Mouse (Mus musculus) naive thymus-derived CD4-positive, alpha-beta T cell, adult 2 months (primary cell): ENCODE data around the gene Iqcm.
"Not testable (repeated sequence)": the region's sequence is repeated elsewhere in the genome, so short reads cannot be mapped to it uniquely, and the experiment has no call there.

ENCODE experiments used
- DNase-seq: peaks from one replicate; pipeline ENCODE4 v3.0.0-alpha.2; 2011; ENCODE audit warnings: low read depth

The Iqcm gene

GRCm38 (mm10) chr8:75448394-75448793, at the start of gene Iqcm:
Iqcm (plus strand) TSS chr8:75448694.
- no peak for DNase-seq

DNA sequence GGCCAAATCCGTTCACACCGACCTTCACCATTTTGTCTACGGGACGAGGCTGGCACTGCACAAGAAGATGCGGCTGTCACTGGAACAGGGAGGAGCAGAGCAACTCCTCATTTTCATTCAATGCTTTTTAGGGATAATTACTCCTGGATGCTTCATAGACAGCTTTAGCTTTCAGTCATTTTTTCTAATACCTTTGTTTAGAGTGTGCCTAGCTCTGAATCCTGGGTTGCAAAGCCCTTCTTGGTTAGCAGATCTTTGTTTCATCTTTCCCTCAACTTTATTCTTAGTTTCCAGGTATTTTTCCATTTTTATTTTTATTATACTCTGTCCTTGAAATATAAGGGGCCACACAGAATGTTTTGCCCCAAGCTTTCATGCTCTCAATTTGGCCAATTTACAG, 42.0 kb upstream of the Iqcm start, which contains the start of gene Gm10358:
TSS of gene Gm10358 (minus strand) at position 101 of the 400 bp plus-strand sequence.
- no peak for DNase-seq

GRCm38 (mm10) chr8:75415696-75416095, 32.8 kb upstream of the Iqcm start:
- DNase-seq = not testable (repeated sequence)

DNA sequence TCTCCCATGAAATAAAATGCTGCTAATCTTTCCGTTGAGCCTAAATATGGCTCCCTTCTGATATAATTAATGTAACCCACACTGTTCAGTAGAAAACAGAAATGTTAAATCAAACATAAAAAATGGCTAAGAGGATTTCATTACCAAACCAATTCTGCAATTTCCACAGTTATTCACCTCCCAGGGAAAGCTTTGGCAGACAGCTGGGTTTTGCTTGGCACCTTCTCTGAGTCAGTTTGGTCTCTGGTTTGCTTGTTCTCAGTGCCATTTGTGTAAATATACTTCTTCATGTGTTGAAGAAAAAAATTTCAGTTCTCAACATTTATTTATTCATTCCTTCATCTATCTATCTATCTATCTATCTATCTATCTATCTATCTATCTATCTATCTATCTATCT, 28.3 kb downstream of the Iqcm start:
- DNase-seq = no peak

- no peak for DNase-seq
These were observed 40.7 kb downstream of the Iqcm start for GRCm38 (mm10) chr8:75489035-75489678.

- DNase-seq = no peak
These were observed 60.8 kb downstream of the Iqcm start for GRCm38 (mm10) chr8:75509299-75509698.

- DNase-seq = no peak
These were observed 65.3 kb downstream of the Iqcm start for GRCm38 (mm10) chr8:75513786-75514185.

- no peak for DNase-seq
These were observed 100.8 kb downstream of the Iqcm start for GRCm38 (mm10) chr8:75549284-75549683.

DNA sequence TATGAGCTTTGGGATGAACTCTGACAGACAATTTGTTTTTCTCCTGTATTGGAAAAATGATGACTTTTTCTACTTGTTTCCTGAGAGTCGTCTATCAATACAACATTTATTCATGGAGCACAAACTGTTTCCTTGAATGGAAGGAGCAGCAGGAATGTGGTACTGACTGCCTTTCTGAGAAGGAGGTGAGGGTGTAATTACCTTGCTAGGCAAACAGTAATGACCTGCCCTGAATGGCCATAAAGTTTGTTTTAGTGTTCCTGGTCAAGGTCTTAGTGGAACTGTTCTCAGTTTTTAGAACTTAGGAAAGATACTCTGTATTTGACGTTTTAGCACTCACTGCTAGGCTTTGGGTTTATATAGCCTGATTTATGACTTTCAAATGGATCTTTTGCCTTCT, 147.8 kb downstream of the Iqcm start:
- DNase-seq = no peak

GRCm38 (mm10) chr8:75642958-75643357, 194.5 kb downstream of the Iqcm start:
- DNase-seq = no peak

DNA sequence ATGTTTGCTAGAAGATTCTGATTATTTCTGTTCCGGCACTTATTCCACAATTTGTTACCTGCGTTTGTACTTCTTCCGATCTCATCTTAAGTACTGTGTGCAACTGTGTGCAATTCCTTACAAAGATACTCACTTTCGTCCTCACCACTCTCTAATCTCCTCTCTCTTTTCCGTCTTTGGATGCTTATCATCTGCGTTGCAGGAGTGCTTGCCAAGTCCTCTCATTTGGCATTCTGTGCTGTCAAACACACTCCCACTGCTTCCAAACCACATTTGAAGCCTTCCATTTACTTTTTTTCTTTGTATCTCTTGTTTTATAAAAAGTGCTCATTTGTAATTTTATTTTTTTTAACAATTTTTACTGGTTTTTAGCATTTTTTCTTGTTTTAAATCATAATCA, 210.8 kb downstream of the Iqcm start:
- DNase-seq = no peak

DNA sequence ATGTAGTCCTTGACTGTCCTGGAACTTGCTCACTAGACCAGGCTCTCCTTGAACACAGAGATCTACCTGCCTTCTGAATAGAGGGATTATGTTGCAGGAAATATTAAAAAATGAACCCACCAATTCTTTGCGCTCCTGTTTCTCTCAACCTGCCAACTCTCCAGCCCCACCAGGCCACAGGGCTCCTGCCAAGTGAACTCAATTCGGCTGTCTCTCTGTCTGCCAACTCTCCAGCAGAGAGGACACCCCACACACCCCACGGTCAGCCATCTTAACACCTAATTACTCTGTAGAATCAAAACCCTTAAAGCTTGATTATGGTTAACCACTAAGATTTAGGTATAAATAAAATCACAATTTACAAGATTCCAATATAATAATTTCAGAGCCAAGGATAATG, 298.1 kb downstream of the Iqcm start:
- DNase-seq = no peak

GRCm38 (mm10) chr8:75755596-75755995, 307.1 kb downstream of the Iqcm start:
- no peak for DNase-seq

DNA sequence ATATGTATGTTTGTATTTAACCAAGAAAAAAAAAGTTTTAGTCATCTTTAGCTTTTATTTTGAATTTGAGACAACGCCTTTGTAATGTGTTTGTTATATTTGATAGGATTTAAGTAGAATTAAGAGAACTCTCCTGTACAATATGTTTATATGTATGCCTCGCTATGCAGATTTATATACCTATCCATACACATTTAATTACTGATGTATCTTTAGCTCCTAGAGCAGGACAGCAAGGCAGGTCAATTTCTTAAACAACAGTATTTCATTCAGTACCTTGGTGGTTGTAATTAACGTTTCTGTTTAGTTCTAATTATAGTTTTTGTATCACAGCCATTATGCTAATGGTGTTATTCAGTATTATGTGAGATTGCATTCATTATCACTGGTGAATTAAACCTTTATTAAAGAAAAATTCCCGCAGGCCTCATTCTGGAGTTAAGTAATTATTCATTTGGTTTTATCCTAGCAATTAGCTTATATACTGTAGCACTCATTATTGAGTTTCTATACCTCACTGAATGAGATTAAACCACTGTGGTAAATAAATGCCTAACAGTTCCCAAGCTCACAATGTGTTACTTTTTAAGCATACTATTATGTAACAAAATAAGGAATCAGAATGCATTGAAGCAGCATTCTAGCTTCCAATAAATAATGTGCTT, 380.1 kb downstream of the Iqcm start:
- DNase-seq = no peak

DNA sequence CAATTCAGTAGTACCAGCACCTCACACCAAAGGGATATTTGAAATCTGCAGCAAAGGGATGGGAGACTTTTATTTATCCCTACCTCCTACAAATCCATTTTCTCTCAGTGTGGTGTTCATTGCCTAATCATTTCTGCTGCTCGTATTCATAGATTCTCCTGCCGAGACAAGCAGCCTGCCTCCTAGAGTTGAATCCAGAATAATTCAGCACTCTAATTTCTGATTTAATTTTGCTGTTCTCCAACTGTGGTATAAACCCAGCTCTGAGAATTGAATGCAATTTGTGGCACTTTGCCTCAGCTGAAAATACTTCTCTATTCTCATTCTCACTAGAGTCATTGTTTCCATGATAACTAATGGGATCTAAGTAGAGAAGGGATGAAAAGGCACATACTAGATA, 386.8 kb downstream of the Iqcm start:
- no peak for DNase-seq

GRCm38 (mm10) chr8:75917603-75918344, 469.3 kb downstream of the Iqcm start:
- DNase-seq = no peak

DNA sequence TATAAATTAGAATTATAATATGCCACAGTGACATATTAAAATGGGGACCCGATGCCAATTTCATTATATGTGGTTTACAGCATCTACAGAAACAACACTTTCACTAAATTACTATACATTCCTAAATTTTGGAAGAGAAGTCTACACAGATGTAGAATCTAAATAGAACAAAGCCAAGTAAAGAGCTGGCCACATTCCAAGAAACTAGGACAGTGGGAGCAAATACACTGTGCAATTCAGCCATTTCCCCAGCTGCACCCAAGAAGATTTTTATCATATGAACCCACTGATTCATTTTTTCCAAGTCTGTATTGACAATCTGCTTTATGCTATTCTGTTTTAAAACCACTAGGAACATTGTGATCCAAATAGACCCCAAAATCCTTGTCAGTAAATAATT, 500.7 kb downstream of the Iqcm start:
- no peak for DNase-seq

GRCm38 (mm10) chr8:75956016-75956415, 507.5 kb downstream of the Iqcm start:
- no peak for DNase-seq

DNA sequence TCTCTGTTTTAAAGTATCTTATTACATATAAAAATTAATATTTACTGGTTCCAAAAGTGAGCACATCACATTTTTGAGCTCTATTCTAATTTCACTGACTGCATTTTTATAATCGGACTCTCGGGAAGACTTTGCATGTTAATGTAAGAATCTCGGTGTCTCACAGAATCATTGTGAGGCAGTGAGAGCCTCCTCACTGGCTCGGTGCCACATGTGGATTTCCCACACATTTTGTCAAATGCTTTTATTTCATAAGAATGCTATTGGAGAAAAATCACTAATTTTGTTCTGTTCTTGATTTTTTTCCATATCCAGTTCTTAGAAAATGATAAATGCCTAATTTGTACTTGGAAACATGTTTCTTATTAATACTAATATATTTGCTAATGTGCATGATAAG, 570.0 kb downstream of the Iqcm start:
- no peak for DNase-seq
